Comparison of ENCODE assay signal across 19 mouse cellular contexts in the genomic region with DNA sequence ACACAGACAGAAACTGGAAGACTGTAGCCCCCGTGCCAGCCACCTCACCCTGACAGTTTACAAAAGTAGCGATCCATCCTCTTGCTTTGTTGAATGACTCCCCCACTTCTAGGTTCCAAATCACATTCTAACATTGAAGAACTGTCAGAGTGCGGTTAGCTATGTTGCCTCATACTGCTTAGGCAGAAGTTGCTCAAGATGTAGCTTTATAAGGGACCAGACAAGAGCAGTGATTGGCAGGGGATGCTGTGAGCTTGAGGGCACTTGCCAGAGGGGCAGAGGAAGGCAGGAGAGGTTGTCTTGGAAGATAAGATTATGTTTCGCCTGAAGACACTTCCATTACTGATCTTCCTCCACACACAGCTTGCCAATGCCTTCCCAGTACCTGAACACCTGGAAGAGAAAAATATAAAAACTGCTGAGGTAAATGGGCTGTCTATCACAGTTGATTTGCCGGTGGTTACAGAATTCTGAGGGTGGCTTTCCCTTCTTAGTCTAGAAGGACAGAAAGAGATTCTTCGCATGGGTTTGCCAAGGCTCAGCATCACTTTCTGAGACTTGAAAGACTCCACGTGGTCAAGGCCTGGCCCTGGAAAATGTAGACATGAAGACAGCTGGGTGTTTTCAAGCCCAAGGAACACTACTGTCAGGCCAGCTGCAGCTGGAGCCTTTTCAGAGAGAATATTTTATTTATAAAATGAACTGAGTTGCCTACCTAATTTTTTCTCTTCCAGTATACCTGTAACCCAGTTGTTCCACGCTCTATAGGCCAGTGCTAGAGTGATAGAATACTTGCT. TPM values are rescaled to one million over a fixed set of nuclear protein-coding genes. Genes with fewer than 3 reads are reported as not detected.
DNase-seq lines count a peak whose midpoint lies in the region; ATAC-seq lines count a peak whose summit lies in the region.
"Had no signal": no experiment of that assay in that cellular context is flagged by ENCODE, and none has a peak within 500 bp of the region (broad histone marks: within the 10 kb centered on the region; RNA-seq: fewer than 3 reads in every experiment).

A gene (plus strand): TSS at position 236 of the 797 bp plus-strand sequence.

- ATAC-seq in kidney, embryonic 15.5 days (replicated peaks; ENCODE audit: low FRiP score) = 0 out of 2 replicates have a peak, but pooled peaks have one; percentile 40
- no peak for ATAC-seq in erythroid progenitor cell, adult 5-6 weeks (replicated peaks; ENCODE audit: low FRiP score, poor library complexity, severe bottlenecking)
- no peak for ATAC-seq in forebrain, embryonic 14.5 days

- no peaks in the 10 kb centered on the region for H3K27me3 ChIP-seq in kidney, embryonic 15.5 days
- no peaks in the 10 kb centered on the region for H3K27me3 ChIP-seq in megakaryocyte, embryonic 14.5 days (replicated peaks)
- no peaks in the 10 kb centered on the region for H3K27me3 ChIP-seq in forebrain, embryonic 14.5 days (replicated peaks; ENCODE audit: control insufficient read depth, insufficient read depth, low read length)
- H3K27me3 ChIP-seq: forebrain, embryonic 12.5 days; limb, embryonic 13.5 days had no signal

- no peak within 1 kb of the TSS for H3K4me2 ChIP-seq in kidney, embryonic 15.5 days
- no peak within 1 kb of the TSS for H3K4me2 ChIP-seq in forebrain, embryonic 14.5 days (ENCODE audit: low read length)
- H3K4me2 ChIP-seq: forebrain, embryonic 12.5 days; hindbrain, embryonic 14.5 days; limb, embryonic 13.5 days had no signal

- no peaks in the 10 kb centered on the region for H3K9me3 ChIP-seq in kidney, embryonic 15.5 days (replicated peaks)
- H3K9me3 ChIP-seq in megakaryocyte, embryonic 14.5 days = no peaks in the 10 kb centered on the region
- H3K9me3 ChIP-seq in forebrain, embryonic 14.5 days (replicated peaks; ENCODE audit: control insufficient read depth, low read length) = no peaks in the 10 kb centered on the region
- H3K9me3 ChIP-seq: forebrain, embryonic 12.5 days; limb, embryonic 13.5 days had no signal

- H3K27ac ChIP-seq in kidney, embryonic 15.5 days = no peak within 1 kb of the TSS
- H3K27ac ChIP-seq in forebrain, embryonic 14.5 days (ENCODE audit: low read depth, low read length) = no peak within 1 kb of the TSS
- H3K27ac ChIP-seq: forebrain, embryonic 12.5 days; hindbrain, embryonic 14.5 days; left cerebral cortex, adult 2 months; limb, embryonic 13.5 days had no signal

- DNase-seq in kidney, adult 9 months = no peak
- peak; percentile 59 for DNase-seq in 416B (ENCODE audit: low read depth)
- DNase-seq in frontal cortex, postnatal 25 days (ENCODE audit: low spot score in 2 of 2) = no peak
- DNase-seq in forebrain, embryonic 14.5 days (ENCODE audit: low spot score) = no peak
- DNase-seq: cerebellum, adult 11-12 months; kidney, adult 18-20 months; thymus, postnatal 25 days had no signal

- H3K4me3 ChIP-seq in kidney, embryonic 15.5 days (replicated peaks) = no peak within 1 kb of the TSS
- peak within 1 kb of the TSS; percentile 38 for H3K4me3 ChIP-seq in megakaryocyte, embryonic 14.5 days (replicated peaks)
- no peak within 1 kb of the TSS for H3K4me3 ChIP-seq in forebrain, embryonic 14.5 days (ENCODE audit: low read depth, low read length)
- H3K4me3 ChIP-seq: forebrain, embryonic 12.5 days; left cerebral cortex, adult 2 months; limb, embryonic 13.5 days had no signal

- WGBS in kidney, embryonic 15.5 days = 70% methylated on average over 8 of the region's 8 CpGs
- 87% methylated on average over 8 of the region's 8 CpGs for WGBS in forebrain, embryonic 14.5 days

- H3K36me3 ChIP-seq in kidney, embryonic 15.5 days = no peaks in the 10 kb centered on the region
- H3K36me3 ChIP-seq in megakaryocyte, embryonic 14.5 days (replicated peaks; ENCODE audit: low read length) = no peaks in the 10 kb centered on the region
- H3K36me3 ChIP-seq in forebrain, embryonic 14.5 days (ENCODE audit: control insufficient read depth, insufficient read depth, low read length) = no peaks in the 10 kb centered on the region
- H3K36me3 ChIP-seq: forebrain, embryonic 12.5 days; limb, embryonic 13.5 days had no signal

- no peaks in the 10 kb centered on the region for H3K4me1 ChIP-seq in kidney, embryonic 15.5 days
- H3K4me1 ChIP-seq in megakaryocyte, embryonic 14.5 days = peaks cover 10% of the 10 kb centered on the region
- H3K4me1 ChIP-seq in forebrain, embryonic 14.5 days (ENCODE audit: control insufficient read depth, insufficient read depth, low read length) = no peaks in the 10 kb centered on the region
- H3K4me1 ChIP-seq: forebrain, embryonic 12.5 days; limb, embryonic 13.5 days had no signal

- H3K9ac ChIP-seq in kidney, embryonic 15.5 days = no peak within 1 kb of the TSS
- H3K9ac ChIP-seq in forebrain, embryonic 14.5 days (ENCODE audit: low read length) = no peak within 1 kb of the TSS
- H3K9ac ChIP-seq: forebrain, embryonic 12.5 days; hindbrain, embryonic 14.5 days; limb, embryonic 13.5 days had no signal

RNA-seq across cellular contexts. Expression of the gene that starts here (rescaled TPM):
- polyA plus RNA-seq in kidney, embryonic 15.5 days (2015; fragmentation: Nextera tagmentation; extraction: Ambion mirVana) = 0.65 and 0.87 TPM in 2 replicates
- total RNA-seq in erythroid progenitor cell, adult 5-6 weeks (2015; ENCODE audit: low replicate concordance) = 25.6 and 53.0 TPM in 2 replicates
- 34.0 and 41.5 TPM in 2 replicates for total RNA-seq in erythroid progenitor cell, adult 5-6 weeks (2017; ENCODE audit: low replicate concordance)
- 1.4 TPM in 1 of 2 replicates, not detected in the other for polyA plus RNA-seq in megakaryocyte, embryonic 14.5 days (2012; ENCODE audit: insufficient read depth, low replicate concordance)
- not detected in 2 replicates for polyA plus RNA-seq in forebrain, embryonic 14.5 days (2014; fragmentation: Nextera tagmentation; extraction: Ambion mirVana)
- total RNA-seq: gastrocnemius, adult 8-10 months; layer of hippocampus, adult 18-20 months had no signal
- polyA plus RNA-seq: C2C12; cortical plate, adult 2 months; forebrain, embryonic 12.5 days; neural tube, embryonic 14.5 days had no signal

Comparison
In these comparisons a context has a peak if more than half of its experiments do, and no peak if none do; other contexts are left out.
1. Peak in ATAC-seq in kidney, embryonic 15.5 days; RNA of the gene not detected or under 1 TPM.